In the genomic region with DNA sequence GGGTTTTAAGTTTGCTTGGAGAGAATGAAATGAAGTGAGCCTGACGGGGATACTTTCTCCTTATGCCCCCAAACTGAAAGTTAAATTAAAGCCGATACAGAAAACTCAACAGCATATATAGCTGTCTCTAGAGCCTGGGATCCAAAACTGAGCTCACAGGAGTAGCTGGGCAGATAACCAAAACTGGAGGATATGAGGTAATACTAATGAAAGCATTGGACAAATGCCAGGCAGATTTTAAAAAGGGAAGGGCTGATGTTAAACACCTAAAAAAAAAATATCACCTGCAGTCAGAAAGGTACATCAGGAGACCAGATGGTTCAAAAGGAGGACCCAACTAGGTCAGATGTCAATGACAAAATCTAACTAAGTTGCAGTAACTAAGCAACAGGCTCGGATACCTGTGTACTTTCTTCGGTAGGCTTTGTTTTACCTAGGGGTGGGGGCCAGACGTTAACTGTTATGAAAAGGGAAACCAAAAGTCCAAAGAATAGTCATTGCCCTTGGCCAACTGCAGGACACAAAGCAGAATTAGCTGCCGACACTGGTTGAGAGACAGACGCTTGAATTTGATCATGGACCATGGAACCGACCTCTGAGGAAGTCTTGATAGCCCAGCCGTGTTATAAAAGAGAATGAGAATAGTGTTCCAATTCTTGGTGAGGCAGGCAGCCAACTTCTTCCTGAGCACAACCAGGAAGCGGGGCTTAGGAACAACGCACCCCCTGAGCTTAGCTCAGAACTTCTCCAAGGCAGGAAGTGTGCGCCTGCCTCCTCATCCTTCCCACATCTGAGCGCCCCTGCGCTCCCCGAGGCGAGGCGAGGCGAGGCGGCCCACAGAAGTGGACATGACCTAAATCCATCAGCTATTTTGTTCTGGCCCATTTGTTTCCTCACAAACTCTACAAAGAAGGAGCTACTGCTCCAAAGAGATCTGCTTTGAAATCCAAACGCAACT, we compare ENCODE assay signal across 8 mouse cellular contexts. TPM values are rescaled to one million over a fixed set of nuclear protein-coding genes. Genes with fewer than 3 reads are reported as not detected.
DNase-seq lines count a peak whose midpoint lies in the region; ATAC-seq and TF ChIP-seq lines count a peak whose summit lies in the region.

No protein-coding gene starts in this region.

- peak overlapping the region; percentile 69 for H3K9ac ChIP-seq in liver, adult 2 months (ENCODE audit: low read depth, low read length)
- no peak overlapping the region for H3K9ac ChIP-seq in midbrain, embryonic 13.5 days (replicated peaks)

- H3K36me3 ChIP-seq in liver, adult 2 months (ENCODE audit: control insufficient read depth, insufficient read depth, low read length) = no peaks in the 10 kb centered on the region
- H3K36me3 ChIP-seq in small intestine, adult 2 months (ENCODE audit: control insufficient read depth, insufficient read depth, low read length) = no peaks in the 10 kb centered on the region
- H3K36me3 ChIP-seq in midbrain, embryonic 13.5 days = no peaks in the 10 kb centered on the region

- H3K27me3 ChIP-seq in liver, adult 2 months (ENCODE audit: control insufficient read depth, insufficient read depth, low read length) = no peaks in the 10 kb centered on the region
- 0 out of 2 replicates have a peak, but pooled peaks cover 3% of the 10 kb centered on the region for H3K27me3 ChIP-seq in small intestine, adult 2 months (ENCODE audit: control insufficient read depth, insufficient read depth, low read length)
- peaks cover 42% of the 10 kb centered on the region for H3K27me3 ChIP-seq in midbrain, embryonic 13.5 days

- WGBS in liver, adult 2 months = 25% methylated on average over 20 of the region's 20 CpGs
- 15% methylated on average over 20 of the region's 20 CpGs for WGBS in small intestine, adult 2 months
- WGBS in midbrain, embryonic 13.5 days = 86% methylated on average over 20 of the region's 20 CpGs

- peaks cover 34% of the 10 kb centered on the region for H3K4me1 ChIP-seq in liver, adult 2 months (ENCODE audit: control insufficient read depth, insufficient read depth, low read length)
- peaks cover 9% of the 10 kb centered on the region; the same call in 1 of the 2 replicates for H3K4me1 ChIP-seq in small intestine, adult 2 months (ENCODE audit: control insufficient read depth, insufficient read depth, insufficient read length, low read length)
- H3K4me1 ChIP-seq in midbrain, embryonic 13.5 days (replicated peaks) = peaks cover 7% of the 10 kb centered on the region

- peak; percentile 41 to 43 for DNase-seq in cerebellum, postnatal 10 days
- peak; percentile 94 for DNase-seq in liver, adult 2 months (ENCODE audit: extremely low read depth, low read depth, low spot score)
- no peak for DNase-seq in liver
- peak; percentile 14 to 41 for DNase-seq in kidney, postnatal 36 days
- no peak for DNase-seq in urinary bladder, postnatal 10 days (ENCODE audit: low spot score)

- peak overlapping the region; percentile 8 for H3K4me3 ChIP-seq in liver, adult 2 months (ENCODE audit: insufficient read depth, low read depth, low read length)
- H3K4me3 ChIP-seq in small intestine, adult 2 months (ENCODE audit: low read depth, low read length) = peak overlapping the region; percentile 27
- no peak overlapping the region for H3K4me3 ChIP-seq in midbrain, embryonic 13.5 days (replicated peaks)

- no peaks in the 10 kb centered on the region for H3K9me3 ChIP-seq in midbrain, embryonic 13.5 days

- TF ChIP-seq POLR2A in liver, adult 2 months (IDR thresholded peaks at IDR 0.05; ENCODE audit: extremely low read depth, insufficient read depth, low read length) = no peak
- TF ChIP-seq POLR2A in small intestine, adult 2 months (IDR thresholded peaks at IDR 0.05; ENCODE audit: low read depth, low read length) = no peak; the same call in 1 of the 2 replicates

- no peak for ATAC-seq in cerebellum, adult (ENCODE audit: insufficient number of reproducible peaks, low FRiP score, low TSS enrichment)
- no peak for ATAC-seq in midbrain, embryonic 13.5 days

- H3K27ac ChIP-seq in liver, adult 2 months (replicated peaks; ENCODE audit: insufficient read depth, low read depth, low read length) = peak overlapping the region; percentile 85
- H3K27ac ChIP-seq in small intestine, adult 2 months (ENCODE audit: insufficient read depth, low read depth, low read length) = peak overlapping the region; percentile 48
- no peak overlapping the region for H3K27ac ChIP-seq in midbrain, embryonic 13.5 days

- H3K79me2 ChIP-seq in liver, adult 2 months (ENCODE audit: control insufficient read depth, insufficient read depth, low read length) = peaks cover 31% of the 10 kb centered on the region

- H3K4me2 ChIP-seq in midbrain, embryonic 13.5 days (replicated peaks) = no peak overlapping the region

- TF ChIP-seq CTCF in liver, adult 2 months (IDR thresholded peaks at IDR 0.05; ENCODE audit: low read depth, low read length) = no peak
- TF ChIP-seq CTCF in small intestine, adult 2 months (IDR thresholded peaks at IDR 0.05; ENCODE audit: extremely low read depth, insufficient read length, insufficient replicate concordance, low read depth, low read length) = no peak

RNA-seq across cellular contexts. Expression of a gene that starts 24.1 kb away (rescaled TPM):
- total RNA-seq in liver, adult 2 months (2014; rRNA removed) = 130 and 150 TPM in 2 replicates
- polyA plus RNA-seq in liver, adult 2 months (2012; rRNA removed) = 24.1 and 27.2 TPM in 2 replicates
- polyA plus RNA-seq in small intestine, adult 2 months (2012; rRNA removed) = 0.75 and 0.77 TPM in 2 replicates
- 1.1 and 1.2 TPM in 2 replicates for polyA plus RNA-seq in midbrain, embryonic 13.5 days (2015; fragmentation: Nextera tagmentation; extraction: Ambion mirVana)

RNA-seq across cellular contexts. Expression of a gene that starts 32.8 kb away (rescaled TPM):
- total RNA-seq in liver, adult 2 months (2014; rRNA removed) = 12.6 and 14.3 TPM in 2 replicates
- 23.4 and 24.3 TPM in 2 replicates for polyA plus RNA-seq in liver, adult 2 months (2012; rRNA removed)
- 5.1 and 6.4 TPM in 2 replicates for polyA plus RNA-seq in small intestine, adult 2 months (2012; rRNA removed)
- 31.7 and 34.0 TPM in 2 replicates for polyA plus RNA-seq in midbrain, embryonic 13.5 days (2015; fragmentation: Nextera tagmentation; extraction: Ambion mirVana)

Comparison
In these comparisons a context has a peak if more than half of its experiments do, and no peak if none do; other contexts are left out.
1. DNase-seq: peak in cerebellum, postnatal 10 days (2 of 2), liver, adult 2 months (single experiment) and kidney, postnatal 36 days (2 of 2); none in liver (single experiment) and urinary bladder, postnatal 10 days (single experiment).
2. RNA of a gene that starts 24.1 kb away (polyA plus RNA-seq): 24.1 to 27.2 TPM in liver, adult 2 months; 1.1 to 1.2 TPM in midbrain, embryonic 13.5 days and 0.75 to 0.77 TPM in small intestine, adult 2 months; every median in the first group is over 10 times any median in the second.